Mouse (Mus musculus) midbrain, postnatal 0 days (tissue): ENCODE measurements around the gene Rab21. TPM values are rescaled to one million over a fixed set of nuclear protein-coding genes. Genes with fewer than 3 reads are reported as not detected.

Source experiments
- ATAC-seq: fragments of 200-750 bp; cut with Nextera tagmentation; 2 replicates; pipeline ENCODE4 v1.8.0; 2017; ENCODE audit warnings: moderate number of reproducible peaks, mild to moderate bottlenecking, moderate TSS enrichment, moderate library complexity; ENCODE audit not compliant: low FRiP score
- DNase-seq: peaks from one replicate; pipeline ENCODE4 v3.0.0-alpha.2; 2015; ENCODE audit warnings: low spot score
- H3K27ac ChIP-seq: fragments of 300-500 bp; sonication (generic); 2 replicates; pipeline ENCODE4 v1.5.1; 2014; ENCODE audit warnings: low read depth, mild to moderate bottlenecking, low read length, mixed read lengths
- H3K27me3 ChIP-seq: fragments of 300-500 bp; sonication (generic); 2 replicates; pipeline ENCODE4 v1.6.1; 2014; ENCODE audit warnings: low read length, control low read depth, mixed read lengths; ENCODE audit not compliant: insufficient read depth
- H3K36me3 ChIP-seq: fragments of 300-500 bp; sonication (generic); 2 replicates; pipeline ENCODE4 v1.6.1; 2014; ENCODE audit warnings: low read length, control low read depth, mixed read lengths; ENCODE audit not compliant: insufficient read depth
- H3K4me1 ChIP-seq: fragments of 300-500 bp; sonication (generic); 2 replicates; pipeline ENCODE4 v1.6.1; 2014; ENCODE audit warnings: mild to moderate bottlenecking, control low read depth, antibody characterized with exemption, low read length, mixed read lengths; ENCODE audit not compliant: insufficient read depth
- H3K4me2 ChIP-seq: fragments of 300-500 bp; sonication (generic); 2 replicates; pipeline ENCODE4 v1.6.1; 2014; ENCODE audit warnings: low read depth, mild to moderate bottlenecking, low read length, mixed read lengths; ENCODE audit not compliant: poor library complexity, severe bottlenecking
- H3K4me3 ChIP-seq: fragments of 300-500 bp; sonication (generic); 2 replicates; pipeline ENCODE4 v1.5.1; 2014; ENCODE audit warnings: low read depth, mild to moderate bottlenecking, low read length, moderate library complexity
- H3K9ac ChIP-seq: fragments of 300-500 bp; sonication (generic); replicated peaks from 2 replicates; pipeline ENCODE4 v1.6.1; 2014; ENCODE audit warnings: mild to moderate bottlenecking, low read length, moderate library complexity, mixed read lengths; ENCODE audit not compliant: poor library complexity, severe bottlenecking
- H3K9me3 ChIP-seq: fragments of 300-500 bp; sonication (generic); 2 replicates; pipeline ENCODE4 v1.6.1; 2016; ENCODE audit warnings: low read length, control low read depth
- CTCF ChIP-seq: IDR thresholded peaks from 2 replicates; pipeline ENCODE4 v1.5.1; 2016; ENCODE audit warnings: antibody characterized with exemption, mild to moderate bottlenecking
- WGBS: fragments of 180-500 bp; shearing (Covaris S2); extraction: QIAGEN DNeasy Blood & Tissue Kit; methylation state at CpG from one replicate; pipeline ENCODE4 v1.1.7; 2014; 5-methylcytosine and 5-hydroxymethylcytosine counted together
- polyA plus RNA-seq: library from polyadenylated mRNA; unstranded; fragments of >200 nt; fragmentation: Nextera tagmentation; extraction: Ambion mirVana; gene quantifications from 2 replicates; pipeline ENCODE4 v1.2.1, GENCODE M21; 2015
- total RNA-seq: library from RNA; depleted of rRNA; stranded (reverse); fragments of >200 nt; gene quantifications from 2 replicates; pipeline ENCODE4 v1.2.3, GENCODE M21; 2014

Gene Rab21
- total and polyA plus RNA-seq, 2 experiments from 2014 or later = 9.8 to 44.0 TPM

DNA sequence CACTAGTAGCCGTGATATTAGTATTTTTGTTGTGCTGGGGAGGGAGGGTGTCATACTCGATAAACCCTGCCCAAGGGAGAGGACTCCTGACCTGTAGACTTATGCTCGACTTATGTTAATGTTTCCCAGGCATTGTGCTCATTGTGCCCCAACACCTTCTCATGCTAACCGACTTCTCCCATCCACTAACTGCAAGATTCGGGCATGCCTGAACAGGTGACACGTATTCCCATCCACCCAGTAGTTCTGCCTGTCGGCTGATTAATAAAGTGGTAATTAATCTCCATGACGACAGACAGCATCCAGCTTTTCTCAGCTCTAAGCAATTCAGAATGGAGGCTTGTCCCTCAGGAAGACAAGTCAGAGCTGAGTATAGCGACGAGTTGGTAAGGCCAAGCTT, 33.6 kb upstream of the Rab21 start:
- Histone ChIP-seq H3K27me3 (no peaks in the 10 kb centered on the region), H3K4me1 (no peaks in the 10 kb centered on the region), H3K4me3 (no peak overlapping the region), H3K27ac (no peak overlapping the region), H3K4me2 (no peak overlapping the region), H3K9ac (no peak overlapping the region), H3K9me3 (no peaks in the 10 kb centered on the region), H3K36me3 (no peaks in the 10 kb centered on the region)
- no peak for TF ChIP-seq CTCF
- DNase-seq = no peak
- no peak for ATAC-seq
- WGBS = 72% methylated on average over 10 of the region's 10 CpGs

DNA sequence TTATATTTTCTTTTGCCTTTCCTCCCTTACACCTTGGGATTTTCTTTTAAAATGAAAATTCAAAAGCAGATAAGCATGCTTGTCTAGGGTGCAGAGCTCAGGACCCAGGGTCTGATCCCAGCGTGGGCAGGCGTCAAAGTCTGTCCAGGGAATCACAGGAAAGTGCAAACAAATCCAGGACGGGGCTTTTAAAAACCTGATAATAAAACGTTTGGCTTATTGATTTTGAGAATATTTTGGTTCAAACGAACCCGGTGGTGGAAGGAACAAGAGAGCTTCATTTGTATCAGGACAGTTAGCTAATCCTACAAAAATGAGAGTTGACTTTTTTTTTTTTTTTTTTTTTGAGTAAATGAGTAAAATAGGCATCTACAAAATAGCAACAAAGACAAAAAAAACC, 32.7 kb upstream of the Rab21 start:
- H3K27me3 ChIP-seq = no peaks in the 10 kb centered on the region
- TF ChIP-seq CTCF = no peak
- no peaks in the 10 kb centered on the region for H3K4me1 ChIP-seq
- H3K36me3 ChIP-seq = no peaks in the 10 kb centered on the region
- no peak for ATAC-seq
- no peak overlapping the region for H3K9ac ChIP-seq
- no peaks in the 10 kb centered on the region for H3K9me3 ChIP-seq
- no peak overlapping the region for H3K4me3 ChIP-seq
- no peak overlapping the region for H3K4me2 ChIP-seq
- WGBS = 81% methylated on average over 6 of the region's 6 CpGs
- no peak overlapping the region for H3K27ac ChIP-seq
- no peak for DNase-seq

DNA sequence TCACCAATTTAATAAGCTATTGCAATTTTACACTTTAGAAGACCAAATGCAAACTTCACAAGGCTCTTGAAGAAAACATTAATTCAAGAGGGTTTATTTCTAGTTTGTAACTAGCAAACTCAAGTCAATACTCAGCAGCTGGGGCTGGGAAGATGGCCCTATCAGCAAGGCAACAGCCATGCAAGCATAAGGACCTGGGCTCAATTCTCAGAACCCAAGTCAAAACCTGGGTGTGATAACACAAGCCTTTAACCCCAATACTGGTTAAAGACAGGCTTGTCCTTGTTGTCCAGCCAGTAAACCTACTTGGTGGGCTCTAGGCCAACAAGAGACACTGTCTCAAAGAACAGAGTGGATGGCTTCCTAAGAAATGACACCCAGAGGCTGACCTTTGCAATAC, 31.1 kb upstream of the Rab21 start:
- DNase-seq = no peak
- Histone ChIP-seq H3K36me3 (peaks cover 7% of the 10 kb centered on the region), H3K9ac (no peak overlapping the region), H3K27me3 (no peaks in the 10 kb centered on the region), H3K4me3 (no peak overlapping the region), H3K4me1 (no peaks in the 10 kb centered on the region), H3K9me3 (no peaks in the 10 kb centered on the region), H3K4me2 (no peak overlapping the region), H3K27ac (no peak overlapping the region)
- ATAC-seq = no peak
- TF ChIP-seq CTCF = no peak

DNA sequence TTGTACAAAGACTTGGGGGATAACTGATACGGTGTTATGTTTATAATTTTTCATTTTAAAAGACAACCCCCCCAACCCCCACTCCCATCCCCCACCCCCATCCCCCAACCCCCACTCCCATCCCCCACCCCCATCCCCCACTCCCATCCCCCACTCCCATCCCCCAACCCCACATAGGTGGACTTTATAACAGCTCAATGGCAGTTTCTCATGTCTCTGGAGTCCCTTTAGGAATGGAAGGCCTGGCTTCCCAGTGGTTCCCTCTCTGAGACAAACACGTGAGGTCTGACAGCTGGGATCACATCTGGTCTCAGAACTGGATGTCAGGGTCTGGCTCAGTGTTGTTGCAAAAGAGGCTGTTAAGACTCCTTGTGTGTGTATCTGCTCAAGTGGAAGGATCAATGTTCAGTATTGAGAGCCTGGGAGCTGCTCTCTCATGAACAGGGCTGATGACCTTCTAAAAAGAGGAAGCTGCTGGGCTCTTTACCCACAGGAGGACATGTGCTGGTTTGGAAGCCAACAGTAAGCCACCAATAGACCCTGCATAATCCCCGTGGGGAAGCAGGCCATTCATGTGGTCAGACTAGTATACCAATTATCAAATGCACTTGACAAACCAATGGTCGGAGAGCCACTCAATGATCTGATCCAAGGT, 27.5 kb upstream of the Rab21 start:
- no peaks in the 10 kb centered on the region for H3K4me1 ChIP-seq
- TF ChIP-seq CTCF = no peak
- peaks cover 17% of the 10 kb centered on the region for H3K36me3 ChIP-seq
- H3K4me2 ChIP-seq = no peak overlapping the region
- H3K27me3 ChIP-seq = no peaks in the 10 kb centered on the region
- no peak overlapping the region for H3K27ac ChIP-seq
- no peak overlapping the region for H3K4me3 ChIP-seq
- WGBS = 88% methylated on average over 4 of the region's 4 CpGs
- DNase-seq = no peak
- H3K9me3 ChIP-seq = no peaks in the 10 kb centered on the region
- ATAC-seq = no peak
- no peak overlapping the region for H3K9ac ChIP-seq

DNA sequence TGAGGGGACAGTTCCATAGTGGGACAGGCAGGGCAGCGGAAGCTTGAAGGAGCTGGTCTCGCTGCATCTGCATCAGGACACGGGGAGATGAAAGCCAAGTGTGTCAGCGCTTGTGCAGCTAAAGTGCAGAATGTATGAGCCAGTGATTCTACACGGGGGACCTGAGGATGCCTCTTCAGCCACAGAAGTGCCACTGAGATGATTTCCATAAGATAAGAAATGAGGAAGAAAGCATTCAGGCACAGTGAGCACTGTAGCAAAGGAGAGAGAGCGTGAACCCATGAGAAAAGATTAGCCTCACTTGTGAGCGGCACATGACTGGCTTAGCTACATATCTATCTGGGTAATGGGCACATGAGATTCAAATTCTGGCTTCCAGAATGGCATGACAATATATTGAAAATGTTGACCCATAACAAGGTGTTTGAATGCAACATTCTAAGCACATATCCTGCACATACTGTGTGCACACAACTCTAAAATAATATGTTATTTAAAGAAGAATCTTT, 24.5 kb upstream of the Rab21 start:
- 94% methylated on average over 7 of the region's 7 CpGs for WGBS
- no peak overlapping the region for H3K27ac ChIP-seq
- H3K4me3 ChIP-seq = no peak overlapping the region
- H3K9ac ChIP-seq = no peak overlapping the region
- DNase-seq (no peak), ATAC-seq (no peak)
- peaks cover 17% of the 10 kb centered on the region for H3K36me3 ChIP-seq
- no peaks in the 10 kb centered on the region for H3K4me1 ChIP-seq
- TF ChIP-seq CTCF = no peak
- no peaks in the 10 kb centered on the region for H3K27me3 ChIP-seq
- no peaks in the 10 kb centered on the region for H3K9me3 ChIP-seq
- no peak overlapping the region for H3K4me2 ChIP-seq

DNA sequence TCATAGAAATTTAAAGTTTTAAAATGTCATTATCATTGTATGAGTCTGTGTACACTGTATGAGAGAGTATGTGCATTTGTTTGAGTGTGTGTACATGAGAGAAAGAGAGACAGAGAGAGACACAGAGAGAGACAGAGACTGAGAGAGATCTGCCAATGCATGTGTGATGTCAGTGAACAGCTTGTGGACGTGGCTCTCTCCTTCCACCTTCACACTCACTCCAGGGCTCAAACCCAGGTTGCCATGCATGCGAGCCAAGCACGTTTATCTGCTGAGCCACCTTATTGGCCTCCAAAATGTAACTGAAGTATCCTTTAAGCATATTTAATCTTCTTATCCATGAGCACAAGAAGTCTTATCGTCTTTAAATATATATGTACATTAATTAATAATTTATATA, 21.5 kb upstream of the Rab21 start:
- WGBS = 85% methylated on average over 4 of the region's 4 CpGs
- Histone ChIP-seq H3K4me2 (no peak overlapping the region), H3K36me3 (peaks cover 11% of the 10 kb centered on the region), H3K9ac (no peak overlapping the region), H3K27ac (no peak overlapping the region), H3K27me3 (no peaks in the 10 kb centered on the region), H3K4me1 (no peaks in the 10 kb centered on the region), H3K9me3 (no peaks in the 10 kb centered on the region), H3K4me3 (no peak overlapping the region)
- no peak for TF ChIP-seq CTCF
- no peak for ATAC-seq
- DNase-seq = no peak
